Mouse (Mus musculus) kidney, embryonic 14.5 days (tissue): ENCODE results near the gene Tjp1. TPM values are rescaled to one million over a fixed set of nuclear protein-coding genes. Genes with fewer than 3 reads are reported as not detected.
A peak's percentile ranks its signal among the peaks of the same experiment; 100 is the strongest.

ENCODE experiments used
- ATAC-seq: fragments of 200-750 bp; cut with Nextera tagmentation; 2 replicates; pipeline ENCODE4 v1.8.0; 2017; ENCODE audit warnings: moderate number of reproducible peaks, mild to moderate bottlenecking, moderate TSS enrichment, moderate library complexity; ENCODE audit not compliant: low FRiP score, low TSS enrichment
- H3K27ac ChIP-seq: fragments of 300-500 bp; sonication (generic); 2 replicates; pipeline ENCODE4 v1.5.1; 2014; ENCODE audit warnings: low read depth, mild to moderate bottlenecking, low read length, moderate library complexity, mixed read lengths
- H3K27me3 ChIP-seq: fragments of 300-500 bp; sonication (generic); 2 replicates; pipeline ENCODE4 v1.6.1; 2014; ENCODE audit warnings: mild to moderate bottlenecking, low read length; ENCODE audit not compliant: control insufficient read depth, insufficient read depth
- H3K36me3 ChIP-seq: fragments of 300-500 bp; sonication (generic); 2 replicates; pipeline ENCODE4 v1.6.1; 2014; ENCODE audit warnings: low read length, mixed read lengths; ENCODE audit not compliant: control insufficient read depth, insufficient read depth
- H3K4me1 ChIP-seq: fragments of 300-500 bp; sonication (generic); 2 replicates; pipeline ENCODE4 v1.6.1; 2014; ENCODE audit warnings: low read length, mixed read lengths; ENCODE audit not compliant: control insufficient read depth, insufficient read depth
- H3K4me2 ChIP-seq: fragments of 300-500 bp; sonication (generic); replicated peaks from 2 replicates; pipeline ENCODE4 v1.6.1; 2014; ENCODE audit warnings: low read depth, mild to moderate bottlenecking, low read length
- H3K4me3 ChIP-seq: fragments of 300-500 bp; sonication (generic); 2 replicates; pipeline ENCODE4 v1.5.1; 2014; ENCODE audit warnings: mild to moderate bottlenecking, low read length
- H3K9ac ChIP-seq: fragments of 300-500 bp; sonication (generic); 2 replicates; pipeline ENCODE4 v1.6.1; 2014; ENCODE audit warnings: low read depth, mild to moderate bottlenecking, low read length, moderate library complexity
- H3K9me3 ChIP-seq: fragments of 300-500 bp; sonication (generic); 2 replicates; pipeline ENCODE4 v1.6.1; 2016; ENCODE audit warnings: low read length; ENCODE audit not compliant: control insufficient read depth
- WGBS: fragments of 180-500 bp; shearing (Covaris S2); extraction: QIAGEN DNeasy Blood & Tissue Kit; methylation state at CpG from one replicate; pipeline ENCODE4 v1.1.7; 2014; 5-methylcytosine and 5-hydroxymethylcytosine counted together
- polyA plus RNA-seq: library from polyadenylated mRNA; unstranded; fragments of >200 nt; fragmentation: Nextera tagmentation; extraction: Ambion mirVana; gene quantifications from 2 replicates; pipeline ENCODE4 v1.2.1, GENCODE M21; 2014

Tjp1 gene
- polyA plus RNA-seq, 1 experiment from 2014 or later, result 18.9 TPM

- no peaks in the 10 kb centered on the region for H3K36me3 ChIP-seq
- H3K4me2 ChIP-seq, result no peak overlapping the region
- H3K27ac ChIP-seq, result no peak overlapping the region
- H3K9me3 ChIP-seq, result no peaks in the 10 kb centered on the region
- no peak overlapping the region for H3K4me3 ChIP-seq
- H3K9ac ChIP-seq, result no peak overlapping the region
- no peak for ATAC-seq
- H3K27me3 ChIP-seq, result no peaks in the 10 kb centered on the region
- WGBS, result 78% methylated on average over 10 of the region's 10 CpGs
- peaks cover 3% of the 10 kb centered on the region for H3K4me1 ChIP-seq
These were observed 144.9 kb downstream of the Tjp1 start for GRCm38 (mm10) chr7:65382515-65383283.

GRCm38 (mm10) chr7:65381896-65382295 lies 145.7 kb downstream of the Tjp1 start:
- Histone ChIP-seq H3K9me3 (no peaks in the 10 kb centered on the region), H3K27ac (no peak overlapping the region), H3K36me3 (no peaks in the 10 kb centered on the region), H3K4me1 (peaks cover 3% of the 10 kb centered on the region), H3K4me3 (no peak overlapping the region), H3K4me2 (no peak overlapping the region), H3K9ac (no peak overlapping the region), H3K27me3 (no peaks in the 10 kb centered on the region)
- ATAC-seq, result no peak
- 51% methylated on average over 6 of the region's 6 CpGs for WGBS

- H3K9me3 ChIP-seq, result no peaks in the 10 kb centered on the region
- ATAC-seq, result no peak
- no peak overlapping the region for H3K4me2 ChIP-seq
- no peaks in the 10 kb centered on the region for H3K36me3 ChIP-seq
- no peak overlapping the region for H3K27ac ChIP-seq
- WGBS, result 94% methylated on average over 9 of the region's 9 CpGs
- H3K4me3 ChIP-seq, result no peak overlapping the region
- no peaks in the 10 kb centered on the region for H3K27me3 ChIP-seq
- H3K4me1 ChIP-seq, result peaks cover 3% of the 10 kb centered on the region
- H3K9ac ChIP-seq, result no peak overlapping the region
These were observed 146.9 kb downstream of the Tjp1 start for GRCm38 (mm10) chr7:65380716-65381115.

GRCm38 (mm10) chr7:65378818-65379565 lies 148.6 kb downstream of the Tjp1 start:
- Histone ChIP-seq H3K4me2 (no peak overlapping the region), H3K36me3 (no peaks in the 10 kb centered on the region), H3K9ac (no peak overlapping the region), H3K9me3 (no peaks in the 10 kb centered on the region), H3K4me3 (no peak overlapping the region), H3K4me1 (peaks cover 3% of the 10 kb centered on the region), H3K27me3 (no peaks in the 10 kb centered on the region), H3K27ac (no peak overlapping the region)
- 41% methylated on average over 9 of the region's 9 CpGs for WGBS
- ATAC-seq, result no peak

GRCm38 (mm10) chr7:65377521-65377920 lies 150.1 kb downstream of the Tjp1 start:
- H3K27me3 ChIP-seq, result no peaks in the 10 kb centered on the region
- H3K4me1 ChIP-seq, result peaks cover 3% of the 10 kb centered on the region
- WGBS, result 85% methylated on average over 3 of the region's 3 CpGs
- no peak for ATAC-seq
- H3K4me2 ChIP-seq, result no peak overlapping the region
- no peak overlapping the region for H3K9ac ChIP-seq
- no peaks in the 10 kb centered on the region for H3K36me3 ChIP-seq
- no peak overlapping the region for H3K27ac ChIP-seq
- H3K9me3 ChIP-seq, result no peaks in the 10 kb centered on the region
- H3K4me3 ChIP-seq, result no peak overlapping the region

- peak overlapping the region; percentile 65; the same call in 1 of the 2 replicates for H3K27ac ChIP-seq
- no peak for ATAC-seq
- 88% methylated on average over 3 of the region's 3 CpGs for WGBS
These were observed 152.0 kb downstream of the Tjp1 start for GRCm38 (mm10) chr7:65375621-65376020.

GRCm38 (mm10) chr7:65375176-65375575 lies 152.4 kb downstream of the Tjp1 start:
- H3K27me3 ChIP-seq, result no peaks in the 10 kb centered on the region
- H3K36me3 ChIP-seq, result no peaks in the 10 kb centered on the region
- no peaks in the 10 kb centered on the region for H3K9me3 ChIP-seq
- H3K4me3 ChIP-seq, result no peak overlapping the region
- no peak overlapping the region for H3K4me2 ChIP-seq
- ATAC-seq, result no peak
- H3K9ac ChIP-seq, result no peak overlapping the region
- H3K27ac ChIP-seq, result peak overlapping the region; percentile 65; the same call in 1 of the 2 replicates
- WGBS, result 66% methylated on average over 8 of the region's 8 CpGs
- H3K4me1 ChIP-seq, result peaks cover 3% of the 10 kb centered on the region; the same call in 1 of the 2 replicates

More at GRCm38 (mm10) chr7:65375621-65376020, 152.0 kb downstream of the Tjp1 start:
- Histone ChIP-seq H3K4me2 (no peak overlapping the region), H3K9ac (no peak overlapping the region), H3K4me1 (peaks cover 3% of the 10 kb centered on the region; the same call in 1 of the 2 replicates), H3K36me3 (no peaks in the 10 kb centered on the region), H3K9me3 (no peaks in the 10 kb centered on the region), H3K27me3 (no peaks in the 10 kb centered on the region), H3K4me3 (no peak overlapping the region)

- Histone ChIP-seq H3K27me3 (no peaks in the 10 kb centered on the region), H3K36me3 (no peaks in the 10 kb centered on the region), H3K4me3 (no peak overlapping the region), H3K4me1 (peaks cover 9% of the 10 kb centered on the region; the same call in 1 of the 2 replicates), H3K9ac (no peak overlapping the region), H3K9me3 (no peaks in the 10 kb centered on the region), H3K27ac (no peak overlapping the region), H3K4me2 (0 out of 2 replicates have a peak overlapping the region, but pooled peaks have one; percentile 3)
- WGBS, result 85% methylated on average over 8 of the region's 8 CpGs
- no peak for ATAC-seq
These were observed 154.2 kb downstream of the Tjp1 start for GRCm38 (mm10) chr7:65373336-65373735.

GRCm38 (mm10) chr7:65371765-65372164 lies 155.8 kb downstream of the Tjp1 start:
- peak overlapping the region; percentile 70 for H3K4me2 ChIP-seq
- no peaks in the 10 kb centered on the region for H3K27me3 ChIP-seq
- 63% methylated on average over 6 of the region's 6 CpGs for WGBS
- peak overlapping the region; percentile 87; the same call in 1 of the 2 replicates for H3K4me3 ChIP-seq
- no peak for ATAC-seq
- H3K27ac ChIP-seq, result peak overlapping the region; percentile 89
- peaks cover 13% of the 10 kb centered on the region; the same call in 1 of the 2 replicates for H3K4me1 ChIP-seq
- no peaks in the 10 kb centered on the region for H3K9me3 ChIP-seq
- H3K36me3 ChIP-seq, result no peaks in the 10 kb centered on the region
- peak overlapping the region; percentile 93; the same call in 1 of the 2 replicates for H3K9ac ChIP-seq
